Mouse (Mus musculus) MEL (cell line): Measurements from ENCODE around the gene Magi2. TPM values are rescaled to one million over a fixed set of nuclear protein-coding genes. Genes with fewer than 3 reads are reported as not detected.

ENCODE experiments used
- DNase-seq: peaks from one replicate; pipeline ENCODE4 v3.0.0; 2011; ENCODE audit warnings: low read depth, low spot score
- H3K27ac ChIP-seq: 2 replicates; pipeline ENCODE4 v1.5.1; 2012; ENCODE audit warnings: low read depth, mild to moderate bottlenecking, control low read depth, low read length, moderate library complexity; ENCODE audit not compliant: control insufficient read depth
- H3K27me3 ChIP-seq, 2 experiments: fragments of 150-350 bp in 1 of 2; sonication (generic) in 1 of 2; 2 replicates each; pipeline ENCODE4 v1.6.1; 2012; ENCODE audit warnings: low read length in 2 of 2, mild to moderate bottlenecking in 2 of 2, improper control_type of control experiment in 1 of 2, moderate library complexity in 1 of 2; ENCODE audit not compliant: insufficient read depth in 2 of 2, control insufficient read depth in 1 of 2
- H3K36me3 ChIP-seq, 2 experiments: 2 replicates each; pipeline ENCODE4 v1.6.1; 2012 to 2014; ENCODE audit warnings: low read length in 2 of 2, improper control_type of control experiment in 1 of 2, inconsistent platforms in 1 of 2, mild to moderate bottlenecking in 1 of 2; ENCODE audit not compliant: insufficient read depth in 2 of 2, control insufficient read depth in 1 of 2
- H3K4me1 ChIP-seq, 2 experiments: fragments of 150-350 bp in 1 of 2; sonication (generic) in 1 of 2; 2 replicates each; pipeline ENCODE4 v1.6.1; 2012; ENCODE audit warnings: low read length in 2 of 2, improper control_type of control experiment in 1 of 2, mild to moderate bottlenecking in 1 of 2; ENCODE audit not compliant: insufficient read depth in 2 of 2, control insufficient read depth in 1 of 2
- H3K4me3 ChIP-seq, 2 experiments: fragments of 150-350 bp in 1 of 2; sonication (generic) in 1 of 2; 2 replicates each; pipeline ENCODE4 v1.5.1; 2012; ENCODE audit warnings: low read depth in 2 of 2, low read length in 2 of 2, mild to moderate bottlenecking in 2 of 2, moderate library complexity in 2 of 2, control low read depth in 1 of 2, improper control_type of control experiment in 1 of 2; ENCODE audit not compliant: control insufficient read depth in 1 of 2, insufficient read depth in 1 of 2
- H3K79me2 ChIP-seq: 2 replicates; pipeline ENCODE4 v1.6.1; 2012; ENCODE audit warnings: mild to moderate bottlenecking, low read length, moderate library complexity; ENCODE audit not compliant: control insufficient read depth, poor library complexity, insufficient read depth
- H3K9ac ChIP-seq: 2 replicates; pipeline ENCODE4 v1.6.1; 2012; ENCODE audit warnings: low read depth, mild to moderate bottlenecking, control low read depth, low read length, moderate library complexity; ENCODE audit not compliant: control insufficient read depth, poor library complexity, severe bottlenecking
- H3K9me3 ChIP-seq: fragments of 150-350 bp; sonication (generic); replicated peaks from 2 replicates; pipeline ENCODE4 v1.6.1; 2012; ENCODE audit warnings: mild to moderate bottlenecking, low read length, improper control_type of control experiment, moderate library complexity; ENCODE audit not compliant: insufficient read depth
- CHD1 ChIP-seq: IDR thresholded peaks from 2 replicates; pipeline ENCODE4 v1.6.1; 2012; ENCODE audit warnings: low read depth, mild to moderate bottlenecking, inconsistent platforms, low read length, improper control_type of control experiment
- CHD2 ChIP-seq: IDR thresholded peaks from 2 replicates; pipeline ENCODE4 v1.6.1; 2011; ENCODE audit warnings: low read length, improper control_type of control experiment
- ELF1 ChIP-seq: IDR thresholded peaks from 2 replicates; pipeline ENCODE4 v1.6.1; 2014; ENCODE audit warnings: low read depth, mild to moderate bottlenecking, inconsistent platforms, low read length, improper control_type of control experiment, moderate library complexity
- ETS1 ChIP-seq: IDR thresholded peaks from 2 replicates; pipeline ENCODE4 v1.6.1; 2012; ENCODE audit warnings: low read depth, mild to moderate bottlenecking, inconsistent platforms, low read length, improper control_type of control experiment, moderate library complexity
- GABPA ChIP-seq: IDR thresholded peaks from 2 replicates; pipeline ENCODE4 v1.6.1; 2012; ENCODE audit warnings: low read depth, mild to moderate bottlenecking, inconsistent platforms, low read length, improper control_type of control experiment, moderate library complexity
- JUND ChIP-seq: IDR thresholded peaks from 2 replicates; pipeline ENCODE4 v1.6.1; 2011; ENCODE audit warnings: low read depth, mild to moderate bottlenecking, improper control_type of control experiment, low read length
- MAZ ChIP-seq: IDR thresholded peaks from 2 replicates; pipeline ENCODE4 v1.6.1; 2012; ENCODE audit warnings: low read depth, mild to moderate bottlenecking, inconsistent platforms, low read length, improper control_type of control experiment
- MXI1 ChIP-seq: IDR thresholded peaks from 2 replicates; pipeline ENCODE4 v1.6.1; 2011; ENCODE audit warnings: mild to moderate bottlenecking, low read depth, low read length, improper control_type of control experiment
- MYB ChIP-seq: IDR thresholded peaks from 2 replicates; pipeline ENCODE4 v1.6.1; 2011; ENCODE audit warnings: mild to moderate bottlenecking, low read depth, low read length, improper control_type of control experiment
- POLR2A ChIP-seq, 2 experiments: IDR thresholded peaks; 2 replicates each; pipeline ENCODE4 v1.6.1; 2011 to 2012; ENCODE audit warnings: low read length in 2 of 2, mild to moderate bottlenecking in 2 of 2, control low read depth in 1 of 2, improper control_type of control experiment in 1 of 2, low read depth in 1 of 2, moderate library complexity in 1 of 2; ENCODE audit not compliant: control insufficient read depth in 1 of 2, insufficient read depth in 1 of 2, poor library complexity in 1 of 2
- POLR2AphosphoS2 ChIP-seq: IDR thresholded peaks from 2 replicates; pipeline ENCODE4 v1.6.1; 2011; ENCODE audit warnings: low read length, improper control_type of control experiment
- RAD21 ChIP-seq: IDR thresholded peaks from 2 replicates; pipeline ENCODE4 v1.6.1; 2011; ENCODE audit warnings: mild to moderate bottlenecking, low read depth, low read length, improper control_type of control experiment
- SIN3A ChIP-seq: IDR thresholded peaks from 2 replicates; pipeline ENCODE4 v1.6.1; 2012; ENCODE audit warnings: low read length, improper control_type of control experiment, inconsistent platforms
- SMC3 ChIP-seq: IDR thresholded peaks from 2 replicates; pipeline ENCODE4 v1.6.1; 2011; ENCODE audit warnings: low read depth, low read length, improper control_type of control experiment
- TCF12 ChIP-seq: IDR thresholded peaks from 2 replicates; pipeline ENCODE4 v1.6.1; 2014; ENCODE audit warnings: low read depth, mild to moderate bottlenecking, inconsistent platforms, low read length, improper control_type of control experiment, moderate library complexity
- USF1 ChIP-seq: IDR thresholded peaks from 2 replicates; pipeline ENCODE4 v1.6.1; 2014; ENCODE audit warnings: low read depth, mild to moderate bottlenecking, inconsistent platforms, low read length, improper control_type of control experiment, moderate library complexity
- USF2 ChIP-seq, 2 experiments: IDR thresholded peaks; 2 replicates each; pipeline ENCODE4 v1.6.1; 2011 to 2012; ENCODE audit warnings: improper control_type of control experiment in 2 of 2, low read length in 2 of 2, borderline replicate concordance in 1 of 2, inconsistent platforms in 1 of 2, low read depth in 1 of 2, mild to moderate bottlenecking in 1 of 2; ENCODE audit not compliant: insufficient read depth in 1 of 2
- ZC3H11A ChIP-seq: IDR thresholded peaks from 2 replicates; pipeline ENCODE4 v1.6.1; 2012; ENCODE audit warnings: low read depth, mild to moderate bottlenecking, inconsistent platforms, low read length, improper control_type of control experiment
- ZMIZ1 ChIP-seq: IDR thresholded peaks from 2 replicates; pipeline ENCODE4 v1.6.1; 2012; ENCODE audit warnings: low read depth, mild to moderate bottlenecking, inconsistent platforms, low read length, improper control_type of control experiment, moderate library complexity
- polyA plus RNA-seq, 2 experiments: library from polyadenylated mRNA; stranded (reverse) in 1 of 2; unstranded in 1 of 2; fragments of >175 nt in 1 of 2; fragments of >200 nt in 1 of 2; gene quantifications; 2 replicates each; pipeline versions ENCODE4 v1.2.1 to v1.2.4; 2012; ENCODE audit warnings: low replicate concordance in 2 of 2, low read depth in 1 of 2; ENCODE audit not compliant: insufficient read length in 2 of 2, insufficient read depth in 1 of 2, missing spikeins in 1 of 2
- total RNA-seq: library from RNA; depleted of rRNA; stranded (reverse); fragments of 300-350 nt; gene quantifications from 2 replicates; pipeline ENCODE4 v1.2.3, GENCODE M21; 2012

Magi2 gene
- total and polyA plus RNA-seq, 3 experiments: 0.46 to 0.47 TPM; not detected in 1

- Histone ChIP-seq H3K27ac (no peak overlapping the region), H3K4me1 (no peaks in the 10 kb centered on the region), H3K9ac (no peak overlapping the region), H3K79me2 (no peaks in the 10 kb centered on the region), H3K9me3 (no peaks in the 10 kb centered on the region), H3K4me3 (no peak overlapping the region), H3K36me3 (no peaks in the 10 kb centered on the region), H3K27me3 (no peaks in the 10 kb centered on the region)
- TF ChIP-seq MXI1: no peak
- TF ChIP-seq TCF12: no peak
- no peak for TF ChIP-seq SMC3
- no peak for TF ChIP-seq USF1
- no peak for TF ChIP-seq USF2 (IDR thresholded peaks at IDR 0.05; ENCODE audit: borderline replicate concordance in 1 of 2, insufficient read depth in 1 of 2, low read depth in 1 of 2, low read length in 2 of 2)
- no peak for TF ChIP-seq CHD2
- TF ChIP-seq ELF1: no peak
- TF ChIP-seq ZMIZ1: no peak
- TF ChIP-seq MYB: no peak
- no peak for TF ChIP-seq ETS1
- TF ChIP-seq MAZ: no peak
- DNase-seq: no peak
Measured at GRCm38 (mm10) chr5:19655986-19656385, 429.1 kb downstream of the Magi2 start.

DNA sequence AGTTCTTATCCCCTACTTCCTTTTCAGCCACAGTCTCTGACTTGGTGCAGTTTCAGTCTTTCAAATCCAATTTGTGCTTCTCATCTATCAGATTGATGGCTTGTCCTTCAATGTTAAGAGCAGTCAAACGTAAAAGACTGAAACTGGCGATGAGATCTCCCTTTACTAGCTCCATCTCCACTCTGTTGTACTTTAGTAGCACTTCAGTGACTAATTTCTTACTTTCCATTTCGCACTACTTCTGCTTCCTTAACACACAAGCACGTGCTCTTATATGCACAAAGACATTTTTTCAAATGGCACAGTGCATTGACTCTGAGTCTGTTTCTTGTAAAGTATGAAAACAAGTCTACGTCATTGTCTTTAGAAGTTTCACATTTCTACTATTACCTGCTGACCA, 439.6 kb downstream of the Magi2 start:
- Histone ChIP-seq H3K27me3 (no peaks in the 10 kb centered on the region), H3K4me1 (no peaks in the 10 kb centered on the region), H3K9ac (no peak overlapping the region), H3K79me2 (no peaks in the 10 kb centered on the region), H3K27ac (no peak overlapping the region), H3K36me3 (no peaks in the 10 kb centered on the region), H3K4me3 (no peak overlapping the region), H3K9me3 (no peaks in the 10 kb centered on the region)
- no peak for DNase-seq
- no peak for TF ChIP-seq GABPA
- no peak for TF ChIP-seq SIN3A
- TF ChIP-seq JUND: no peak
- TF ChIP-seq CHD1: no peak
- no peak for TF ChIP-seq ZC3H11A

- no peak for TF ChIP-seq USF1
- TF ChIP-seq RAD21: no peak
- no peak for TF ChIP-seq POLR2AphosphoS2
- no peak for TF ChIP-seq POLR2A (IDR thresholded peaks at IDR 0.05; ENCODE audit: control insufficient read depth in 1 of 2, insufficient read depth in 1 of 2, low read depth in 1 of 2, low read length in 2 of 2, poor library complexity in 1 of 2)
- Histone ChIP-seq H3K27ac (no peak overlapping the region), H3K36me3 (no peaks in the 10 kb centered on the region), H3K9me3 (no peaks in the 10 kb centered on the region), H3K27me3 (no peaks in the 10 kb centered on the region), H3K4me1 (no peaks in the 10 kb centered on the region), H3K9ac (no peak overlapping the region), H3K4me3 (no peak overlapping the region), H3K79me2 (no peaks in the 10 kb centered on the region)
- no peak for DNase-seq
Measured at GRCm38 (mm10) chr5:19717296-19717695, 490.5 kb downstream of the Magi2 start.
